Mouse (Mus musculus): ENCODE measurements around the gene Hist1h2bb. TPM values are rescaled to one million over a fixed set of nuclear protein-coding genes. Genes with fewer than 3 reads are reported as not detected.
A peak's percentile ranks its signal among the peaks of the same experiment; 100 is the strongest.
"Not testable (repeated sequence)": the region's sequence is repeated elsewhere in the genome, so short reads cannot be mapped to it uniquely, and the experiment has no call there.

Hist1h2bb gene
- polyA plus RNA-seq, 1 experiment = 1.3 TPM

- Histone ChIP-seq H3K79me2 (ENCODE audit: control insufficient read depth, insufficient read depth) (no peaks in the 10 kb centered on the region), H3K4me2 (ENCODE audit: low read depth) (peak overlapping the region; percentile 96), H3ac (ENCODE audit: control insufficient read depth, insufficient read length) (no peak overlapping the region), H3K27me3 (ENCODE audit: control insufficient read depth, insufficient read depth, insufficient read length) (no peaks in the 10 kb centered on the region), H3K4me3 (peak overlapping the region; percentile 29), H3K36me3 (ENCODE audit: control insufficient read depth, insufficient read depth) (no peaks in the 10 kb centered on the region)
- TF ChIP-seq TCF12 (IDR thresholded peaks at IDR 0.05; ENCODE audit: insufficient read depth, poor library complexity, severe bottlenecking) (no peak), USF1 (IDR thresholded peaks at IDR 0.05; ENCODE audit: low read depth) (no peak), CEBPB (IDR thresholded peaks at IDR 0.05; ENCODE audit: insufficient read depth, poor library complexity, severe bottlenecking) (no peak), MYOG (IDR thresholded peaks at IDR 0.05; ENCODE audit: control insufficient read depth in 1 of 3, insufficient read depth in 1 of 3, insufficient read length in 2 of 3, low read depth in 2 of 3) (no peak), POLR2A (IDR thresholded peaks at IDR 0.05; ENCODE audit: insufficient read length, low read depth) (no peak), REST (IDR thresholded peaks at IDR 0.05; ENCODE audit: insufficient read depth, insufficient read length) (no peak), MYOD1 (IDR thresholded peaks at IDR 0.05; ENCODE audit: control insufficient read depth in 1 of 3, insufficient read length in 2 of 3, low read depth in 2 of 3) (no peak), E2F4 (IDR thresholded peaks at IDR 0.05; ENCODE audit: insufficient read depth) (no peak), TCF3 (IDR thresholded peaks at IDR 0.05; ENCODE audit: insufficient read length, low read depth) (no peak), MAX (IDR thresholded peaks at IDR 0.05; ENCODE audit: low read depth) (no peak), SRF (IDR thresholded peaks at IDR 0.05; ENCODE audit: control insufficient read depth, insufficient read length, low read depth) (no peak), POLR2AphosphoS2 (IDR thresholded peaks at IDR 0.05; ENCODE audit: insufficient read length, low read depth) (no peak)
Observed at GRCm38 (mm10) chr13:23760240-23760971, 13.9 kb downstream of the Hist1h2bb start.

GRCm38 (mm10) chr13:23760972-23761864 is 14.7 kb downstream of the Hist1h2bb start, which contains the start of gene Hist1h4a:
Gene Hist1h4a, minus strand, starts transcription at chr13:23761230.
- Histone ChIP-seq H3K4me2 (ENCODE audit: low read depth) (peak within 1 kb of the TSS; percentile 96), H3K4me3 (peak within 1 kb of the TSS; percentile 29), H3K79me2 (ENCODE audit: control insufficient read depth, insufficient read depth) (no peaks in the 10 kb centered on the region), H3K27me3 (ENCODE audit: control insufficient read depth, insufficient read depth, insufficient read length) (no peaks in the 10 kb centered on the region), H3K36me3 (ENCODE audit: control insufficient read depth, insufficient read depth) (no peaks in the 10 kb centered on the region), H3ac (ENCODE audit: control insufficient read depth, insufficient read length) (no peak within 1 kb of the TSS)
- TF ChIP-seq TCF12 (IDR thresholded peaks at IDR 0.05; ENCODE audit: insufficient read depth, poor library complexity, severe bottlenecking) = no peak
- peak; percentile 77 for TF ChIP-seq POLR2A (IDR thresholded peaks at IDR 0.05; ENCODE audit: insufficient read length, low read depth)
- TF ChIP-seq SRF (IDR thresholded peaks at IDR 0.05; ENCODE audit: control insufficient read depth, insufficient read length, low read depth) = peak; percentile 46
- peak; percentile 94 for TF ChIP-seq E2F4 (IDR thresholded peaks at IDR 0.05; ENCODE audit: insufficient read depth)
- no peak for TF ChIP-seq MAX (IDR thresholded peaks at IDR 0.05; ENCODE audit: low read depth)
- peak; percentile 91 for TF ChIP-seq POLR2AphosphoS2 (IDR thresholded peaks at IDR 0.05; ENCODE audit: insufficient read length, low read depth)

GRCm38 (mm10) chr13:23761871-23762821 is 15.6 kb downstream of the Hist1h2bb start, which contains the start of gene Hist1h3a:
Gene Hist1h3a, minus strand, starts transcription at chr13:23762386.
- TF ChIP-seq POLR2AphosphoS2 (IDR thresholded peaks at IDR 0.05; ENCODE audit: insufficient read length, low read depth) (peak; percentile 91), POLR2A (IDR thresholded peaks at IDR 0.05; ENCODE audit: insufficient read length, low read depth) (peak; percentile 87)
- Histone ChIP-seq H3K4me2 (ENCODE audit: low read depth) (peak within 1 kb of the TSS; percentile 100), H3K4me3 (peak within 1 kb of the TSS; percentile 29)
- not testable (repeated sequence) for H3K79me2 ChIP-seq (ENCODE audit: control insufficient read depth, insufficient read depth); H3K36me3 ChIP-seq (ENCODE audit: control insufficient read depth, insufficient read depth); H3ac ChIP-seq (ENCODE audit: control insufficient read depth, insufficient read length); H3K27me3 ChIP-seq (ENCODE audit: control insufficient read depth, insufficient read depth, insufficient read length)

- no peaks in the 10 kb centered on the region for H3K27me3 ChIP-seq (ENCODE audit: control insufficient read depth, insufficient read depth, insufficient read length)
- H3ac ChIP-seq (ENCODE audit: control insufficient read depth, insufficient read length) = no peak overlapping the region
- peak overlapping the region; percentile 29 for H3K4me3 ChIP-seq
- TF ChIP-seq REST (IDR thresholded peaks at IDR 0.05; ENCODE audit: insufficient read depth, insufficient read length) (no peak), MYOD1 (IDR thresholded peaks at IDR 0.05; ENCODE audit: control insufficient read depth in 1 of 3, insufficient read length in 2 of 3, low read depth in 2 of 3) (no peak), CEBPB (IDR thresholded peaks at IDR 0.05; ENCODE audit: insufficient read depth, poor library complexity, severe bottlenecking) (no peak), TCF12 (IDR thresholded peaks at IDR 0.05; ENCODE audit: insufficient read depth, poor library complexity, severe bottlenecking) (no peak), MAX (IDR thresholded peaks at IDR 0.05; ENCODE audit: low read depth) (no peak), USF1 (IDR thresholded peaks at IDR 0.05; ENCODE audit: low read depth) (no peak), SRF (IDR thresholded peaks at IDR 0.05; ENCODE audit: control insufficient read depth, insufficient read length, low read depth) (no peak), E2F4 (IDR thresholded peaks at IDR 0.05; ENCODE audit: insufficient read depth) (no peak), POLR2A (IDR thresholded peaks at IDR 0.05; ENCODE audit: insufficient read length, low read depth) (no peak), POLR2AphosphoS2 (IDR thresholded peaks at IDR 0.05; ENCODE audit: insufficient read length, low read depth) (no peak), TCF3 (IDR thresholded peaks at IDR 0.05; ENCODE audit: insufficient read length, low read depth) (no peak), MYOG (IDR thresholded peaks at IDR 0.05; ENCODE audit: control insufficient read depth in 1 of 3, insufficient read depth in 1 of 3, insufficient read length in 2 of 3, low read depth in 2 of 3) (no peak)
- no peaks in the 10 kb centered on the region for H3K79me2 ChIP-seq (ENCODE audit: control insufficient read depth, insufficient read depth)
- no peaks in the 10 kb centered on the region for H3K36me3 ChIP-seq (ENCODE audit: control insufficient read depth, insufficient read depth)
- H3K4me2 ChIP-seq (ENCODE audit: low read depth) = peak overlapping the region; percentile 100
Observed at GRCm38 (mm10) chr13:23763242-23763585, 16.7 kb downstream of the Hist1h2bb start.
